Mouse (Mus musculus): Measurements from ENCODE around the gene 4930452B06Rik. TPM values are rescaled to one million over a fixed set of nuclear protein-coding genes. Genes with fewer than 3 reads are reported as not detected.

The 4930452B06Rik gene
- not detected in 2 replicates for total RNA-seq (2012; rRNA removed)
- polyA plus RNA-seq (2012; ENCODE audit: insufficient read depth in 1 of 2, insufficient read length in 2 of 2, low read depth in 1 of 2, low replicate concordance in 2 of 2, missing spikeins in 1 of 2): not detected

DNA sequence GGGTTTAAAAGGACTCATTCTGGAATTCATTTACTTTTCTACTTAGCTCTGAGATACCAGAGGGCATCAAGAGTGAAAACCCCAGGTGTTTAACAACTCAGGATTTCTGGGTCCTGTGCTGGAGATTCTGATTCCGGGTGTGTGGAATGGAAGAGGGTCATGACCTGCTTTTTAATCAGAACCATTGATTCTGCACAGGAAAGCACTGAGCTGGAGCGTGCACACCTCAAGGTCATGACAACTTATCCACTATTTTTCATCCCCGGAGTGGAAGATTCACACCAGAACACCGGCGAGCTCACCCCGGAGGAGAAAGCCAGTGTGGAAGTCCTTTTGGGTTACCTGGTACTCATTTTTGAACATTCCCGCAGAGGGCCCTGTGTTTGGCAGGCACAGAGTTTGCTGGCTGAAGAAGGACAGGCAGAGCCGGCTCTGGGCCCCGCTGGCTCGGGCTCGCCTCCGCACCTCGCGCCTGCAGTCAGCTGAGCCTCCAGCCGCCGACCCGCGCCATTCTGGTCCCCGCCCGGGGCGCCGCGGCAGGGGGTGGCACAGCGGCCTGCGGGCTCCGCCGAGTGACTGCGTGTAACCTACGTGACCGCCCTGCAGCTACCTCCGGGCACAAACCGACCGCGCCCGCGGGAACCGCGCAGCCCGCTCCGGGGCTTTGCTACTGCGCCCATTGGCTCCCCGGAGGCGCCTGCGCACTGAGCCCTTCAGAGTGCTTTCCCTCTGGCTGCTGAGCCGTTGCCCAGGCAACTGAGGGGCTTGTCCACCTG, at the start of gene 4930452B06Rik:
Gene 4930452B06Rik, minus strand, starts transcription at position 605 of the 776 bp plus-strand sequence.
- H3K4me3 ChIP-seq (ENCODE audit: control insufficient read depth in 1 of 2, insufficient read depth in 1 of 2, low read depth in 2 of 2, low read length in 2 of 2): no peak within 1 kb of the TSS
- no peak for DNase-seq (ENCODE audit: low read depth, low spot score)

DNA sequence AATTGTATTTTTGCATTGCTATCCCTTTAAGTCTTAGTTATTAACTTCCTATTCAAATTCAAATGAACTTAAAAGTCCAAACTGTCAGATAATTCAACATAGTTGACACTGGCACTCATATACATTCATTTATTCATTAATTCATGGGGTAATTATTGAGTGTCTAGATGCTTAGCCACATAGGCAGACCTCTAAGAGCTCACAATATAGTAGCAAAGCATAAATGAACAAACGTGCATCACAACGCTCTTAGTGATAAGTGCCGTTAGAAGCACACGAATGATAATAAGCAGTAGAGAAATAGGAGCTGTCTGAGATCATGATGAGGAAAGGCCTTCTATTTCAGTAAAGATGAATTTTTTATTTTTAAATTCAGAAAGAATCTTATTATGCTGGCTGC, 46.6 kb upstream of the 4930452B06Rik start:
- TF ChIP-seq TBP (IDR thresholded peaks at IDR 0.05; ENCODE audit: low read depth, low read length): no peak
- no peak for TF ChIP-seq USF2 (IDR thresholded peaks at IDR 0.05; ENCODE audit: borderline replicate concordance in 1 of 2, insufficient read depth in 1 of 2, low read depth in 1 of 2, low read length in 2 of 2)
- TF ChIP-seq MAX (IDR thresholded peaks at IDR 0.05; ENCODE audit: low read length): no peak
- no peak for TF ChIP-seq ELF1 (IDR thresholded peaks at IDR 0.05; ENCODE audit: low read depth, low read length)
- no peak for TF ChIP-seq MEF2A (IDR thresholded peaks at IDR 0.05; ENCODE audit: extremely low read depth, insufficient replicate concordance, low read depth, low read length, poor library complexity, severe bottlenecking)

More for the DNA sequence above, at the start of gene 4930452B06Rik:
- Histone ChIP-seq H3K4me1 (ENCODE audit: control insufficient read depth in 1 of 2, insufficient read depth in 2 of 2, low read length in 2 of 2) (no peaks in the 10 kb centered on the region), H3K79me2 (ENCODE audit: control insufficient read depth, insufficient read depth, low read length, poor library complexity) (no peaks in the 10 kb centered on the region), H3K27ac (ENCODE audit: control insufficient read depth, low read depth, low read length) (no peak within 1 kb of the TSS), H3K27me3 (ENCODE audit: control insufficient read depth in 1 of 2, insufficient read depth in 2 of 2, low read length in 2 of 2) (no peaks in the 10 kb centered on the region), H3K36me3 (ENCODE audit: control insufficient read depth in 1 of 2, insufficient read depth in 2 of 2, low read length in 2 of 2) (no peaks in the 10 kb centered on the region), H3K9me3 (replicated peaks; ENCODE audit: insufficient read depth, low read length) (no peaks in the 10 kb centered on the region), H3K9ac (ENCODE audit: control insufficient read depth, low read depth, low read length, poor library complexity, severe bottlenecking) (no peak within 1 kb of the TSS)
- TF ChIP-seq NRF1 (IDR thresholded peaks at IDR 0.05; ENCODE audit: insufficient read depth, low read depth, low read length, poor library complexity, severe bottlenecking): no peak
- TF ChIP-seq RCOR1 (IDR thresholded peaks at IDR 0.05; ENCODE audit: low read depth, low read length): no peak
- TF ChIP-seq GATA1 (IDR thresholded peaks at IDR 0.05; ENCODE audit: low read depth, low read length): no peak
- TF ChIP-seq RAD21 (IDR thresholded peaks at IDR 0.05; ENCODE audit: low read depth, low read length): no peak
- no peak for TF ChIP-seq ZMIZ1 (IDR thresholded peaks at IDR 0.05; ENCODE audit: low read depth, low read length)
- no peak for TF ChIP-seq MAZ (IDR thresholded peaks at IDR 0.05; ENCODE audit: low read depth, low read length)
- TF ChIP-seq CHD2 (IDR thresholded peaks at IDR 0.05; ENCODE audit: low read length): no peak
- no peak for TF ChIP-seq CTCF (IDR thresholded peaks at IDR 0.05 in 2 of 3, conservative IDR thresholded peaks at IDR 0.05 in 1 of 3; ENCODE audit: control insufficient read depth in 1 of 3, insufficient read depth in 1 of 3, low read depth in 2 of 3, low read length in 3 of 3, poor library complexity in 1 of 3, severe bottlenecking in 1 of 3)
- TF ChIP-seq E2F4 (IDR thresholded peaks at IDR 0.05; ENCODE audit: borderline replicate concordance, low read depth, low read length): no peak
- TF ChIP-seq HCFC1 (IDR thresholded peaks at IDR 0.05; ENCODE audit: low read depth, low read length): no peak
- no peak for TF ChIP-seq GABPA (IDR thresholded peaks at IDR 0.05; ENCODE audit: low read depth, low read length)
- no peak for TF ChIP-seq ZKSCAN1 (IDR thresholded peaks at IDR 0.05; ENCODE audit: low read depth, low read length)
- no peak for TF ChIP-seq POLR2A (IDR thresholded peaks at IDR 0.05; ENCODE audit: control insufficient read depth in 1 of 2, insufficient read depth in 1 of 2, low read depth in 1 of 2, low read length in 2 of 2, poor library complexity in 1 of 2)
- no peak for TF ChIP-seq EP300 (IDR thresholded peaks at IDR 0.05; ENCODE audit: low read depth in 1 of 2, low read length in 2 of 2)
- TF ChIP-seq USF1 (IDR thresholded peaks at IDR 0.05; ENCODE audit: low read depth, low read length): no peak

More for the DNA sequence above, 46.6 kb upstream of the 4930452B06Rik start:
- no peaks in the 10 kb centered on the region for H3K9me3 ChIP-seq (replicated peaks; ENCODE audit: insufficient read depth, low read length)
- no peaks in the 10 kb centered on the region for H3K4me1 ChIP-seq (ENCODE audit: control insufficient read depth in 1 of 2, insufficient read depth in 2 of 2, low read length in 2 of 2)
- no peaks in the 10 kb centered on the region for H3K27me3 ChIP-seq (ENCODE audit: control insufficient read depth in 1 of 2, insufficient read depth in 2 of 2, low read length in 2 of 2)
- H3K79me2 ChIP-seq (ENCODE audit: control insufficient read depth, insufficient read depth, low read length, poor library complexity): no peaks in the 10 kb centered on the region
- no peak for DNase-seq (ENCODE audit: low read depth, low spot score)
- H3K36me3 ChIP-seq (ENCODE audit: control insufficient read depth in 1 of 2, insufficient read depth in 2 of 2, low read length in 2 of 2): no peaks in the 10 kb centered on the region
- H3K9ac ChIP-seq (ENCODE audit: control insufficient read depth, low read depth, low read length, poor library complexity, severe bottlenecking): no peak overlapping the region
- no peak overlapping the region for H3K27ac ChIP-seq (ENCODE audit: control insufficient read depth, low read depth, low read length)
- no peak overlapping the region for H3K4me3 ChIP-seq (ENCODE audit: control insufficient read depth in 1 of 2, insufficient read depth in 1 of 2, low read depth in 2 of 2, low read length in 2 of 2)
